9 mouse cellular contexts compared by ENCODE assay signal in genomic region chr19:10304395-10304794, GRCm38 (mm10). TPM values are rescaled to one million over a fixed set of nuclear protein-coding genes. Genes with fewer than 3 reads are reported as not detected.
DNase-seq lines count a peak whose midpoint lies in the region; ATAC-seq lines count a peak whose summit lies in the region.
"Had no signal": no experiment of that assay in that cellular context is flagged by ENCODE, and none has a peak within 500 bp of the region (broad histone marks: within the 10 kb centered on the region; RNA-seq: fewer than 3 reads in every experiment).

No protein-coding gene starts in this region.

- 9% methylated on average over 37 of the region's 37 CpGs for WGBS in liver, embryonic 12.5 days (ENCODE audit: insufficient replicate concordance)

- H3K9ac ChIP-seq in liver, embryonic 12.5 days = peak overlapping the region; percentile 61

- H3K4me1 ChIP-seq in liver, embryonic 12.5 days = peaks cover 12% of the 10 kb centered on the region

- H3K9me3 ChIP-seq in liver, embryonic 12.5 days (replicated peaks) = no peaks in the 10 kb centered on the region
- H3K9me3 ChIP-seq: G1E had no signal

- peak; percentile 95 for DNase-seq in heart, adult 11 months
- DNase-seq in heart, adult 8-10 months (ENCODE audit: low spot score) = no peak
- peak; percentile 25 for DNase-seq in thymus, postnatal 14 days
- DNase-seq in thymus, adult 18-20 months = no peak
- DNase-seq in testis, postnatal 14 days (ENCODE audit: low spot score) = peak; percentile 31
- no peak for DNase-seq in left cerebral cortex, adult 18-20 months (ENCODE audit: low spot score in 2 of 2)
- no peak for DNase-seq in ovary, postnatal 10 days (ENCODE audit: low spot score)

- no peak overlapping the region for H3K27ac ChIP-seq in liver, embryonic 12.5 days

- peaks cover 88% of the 10 kb centered on the region for H3K27me3 ChIP-seq in liver, embryonic 12.5 days (replicated peaks)

- ATAC-seq in liver, embryonic 12.5 days = no peak

- H3K4me2 ChIP-seq in liver, embryonic 12.5 days = peak overlapping the region; percentile 81

- H3K4me3 ChIP-seq in liver, embryonic 12.5 days = peak overlapping the region; percentile 55

- no peaks in the 10 kb centered on the region for H3K36me3 ChIP-seq in liver, embryonic 12.5 days
- H3K36me3 ChIP-seq: G1E had no signal

RNA-seq across cellular contexts. Expression of gene Dagla, which starts 0.3 kb away (rescaled TPM):
- 1 to 10 TPM; 2.8 to 3.7 (median 3.1) TPM for total RNA-seq in heart, adult 8-10 months (2022)
- 0.55 and 0.56 TPM in 2 replicates for polyA plus RNA-seq in liver, embryonic 12.5 days (2016; fragmentation: Nextera tagmentation; extraction: Ambion mirVana)
- 10 to 100 TPM; 82.5 to 83.4 TPM for total RNA-seq in left cerebral cortex, adult 18-20 months (2021)
- polyA plus RNA-seq: G1E had no signal

Comparison
In these comparisons a context has a peak if more than half of its experiments do, and no peak if none do; other contexts are left out.
1. DNase-seq: peak in heart, adult 11 months (single experiment), thymus, postnatal 14 days (single experiment) and testis, postnatal 14 days (single experiment); none in heart, adult 8-10 months (single experiment), thymus, adult 18-20 months (0 of 2), left cerebral cortex, adult 18-20 months (0 of 2) and ovary, postnatal 10 days (single experiment).
2. RNA of gene Dagla, which starts 0.3 kb away (total RNA-seq): 82.5 to 83.4 TPM in left cerebral cortex, adult 18-20 months; 2.8 to 3.7 TPM in heart, adult 8-10 months; every median in the first group is over 10 times any median in the second.